Mouse (Mus musculus) heart, adult 2 months (tissue): ENCODE measurements around the gene Pabpn1.
A peak's percentile ranks its signal among the peaks of the same experiment; 100 is the strongest.

Experiments used
- CTCF ChIP-seq: fragments of 200-600 bp; IDR thresholded peaks from 2 replicates; pipeline ENCODE4 v1.8.1; 2022; ENCODE audit warnings: antibody characterized with exemption, mild to moderate bottlenecking, moderate library complexity
- EP300 ChIP-seq: fragments of 200-500 bp; IDR thresholded peaks from 2 replicates; pipeline ENCODE4 v1.6.1; 2011; ENCODE audit warnings: low read depth, low read length, control low read depth; ENCODE audit not compliant: insufficient read depth
- POLR2A ChIP-seq: fragments of 200-500 bp; IDR thresholded peaks from 2 replicates; pipeline ENCODE4 v1.6.1; 2011; ENCODE audit warnings: mild to moderate bottlenecking, low read depth, low read length, control low read depth; ENCODE audit not compliant: insufficient read depth

DNA sequence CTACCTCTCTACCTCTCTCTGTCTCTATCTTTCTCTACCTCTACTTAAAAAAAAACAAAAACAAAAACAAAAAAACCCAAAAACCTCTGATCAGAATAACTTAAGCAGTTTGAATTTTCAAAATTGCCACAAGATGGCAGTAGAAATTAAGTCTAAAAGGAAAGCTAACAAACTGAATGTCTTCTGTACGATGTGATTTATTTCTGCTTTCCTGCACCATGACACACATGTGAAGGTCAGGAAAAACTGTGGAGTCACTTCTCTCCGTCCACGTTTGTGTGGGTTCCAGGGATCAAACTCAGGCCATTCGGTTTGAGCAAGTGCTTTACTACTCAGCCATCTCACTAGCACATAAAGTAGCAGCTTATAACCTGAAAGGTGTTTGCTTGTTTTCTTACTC lies 48.8 kb upstream of the Pabpn1 start:
- no peak for TF ChIP-seq POLR2A
- TF ChIP-seq CTCF: peak; percentile 69
- 0 out of 2 replicates have a peak, but pooled peaks have one; percentile 7 for TF ChIP-seq EP300
